Mouse (Mus musculus) heart, embryonic 13.5 days (tissue): ENCODE measurements around the gene Spo11. TPM values are rescaled to one million over a fixed set of nuclear protein-coding genes. Genes with fewer than 3 reads are reported as not detected.

Experiments
- ATAC-seq: fragments of 200-750 bp; cut with Nextera tagmentation; 2 replicates; pipeline ENCODE4 v1.8.0; 2017; ENCODE audit warnings: moderate TSS enrichment; ENCODE audit not compliant: insufficient number of reproducible peaks, low FRiP score, low TSS enrichment; ENCODE audit errors: extremely low read depth
- H3K27ac ChIP-seq: fragments of 300-500 bp; sonication (generic); replicated peaks from 2 replicates; pipeline ENCODE4 v1.5.1; 2015; ENCODE audit warnings: moderate library complexity, mild to moderate bottlenecking, inconsistent platforms
- H3K27me3 ChIP-seq: fragments of 300-500 bp; sonication (generic); replicated peaks from 2 replicates; pipeline ENCODE4 v1.6.1; 2015; ENCODE audit warnings: mild to moderate bottlenecking, inconsistent platforms
- H3K36me3 ChIP-seq: fragments of 300-500 bp; sonication (generic); 2 replicates; pipeline ENCODE4 v1.6.1; 2015; ENCODE audit warnings: mild to moderate bottlenecking, inconsistent platforms
- H3K4me1 ChIP-seq: fragments of 300-500 bp; sonication (generic); 2 replicates; pipeline ENCODE4 v1.6.1; 2015; ENCODE audit warnings: inconsistent platforms
- H3K4me2 ChIP-seq: fragments of 300-500 bp; sonication (generic); 2 replicates; pipeline ENCODE4 v1.6.1; 2015; ENCODE audit warnings: inconsistent platforms, mild to moderate bottlenecking, moderate library complexity
- H3K4me3 ChIP-seq: fragments of 300-500 bp; sonication (generic); 2 replicates; pipeline ENCODE4 v1.5.1; 2015; ENCODE audit warnings: moderate library complexity, mild to moderate bottlenecking, inconsistent platforms
- H3K9ac ChIP-seq: fragments of 300-500 bp; sonication (generic); 2 replicates; pipeline ENCODE4 v1.6.1; 2015; ENCODE audit warnings: inconsistent platforms, mild to moderate bottlenecking, moderate library complexity
- H3K9me3 ChIP-seq: fragments of 300-500 bp; sonication (generic); 2 replicates; pipeline ENCODE4 v1.6.1; 2016; ENCODE audit warnings: inconsistent platforms
- WGBS: fragments of 180-500 bp; shearing (Covaris S2); methylation state at CpG from one replicate; pipeline ENCODE4 v1.1.7; 2015; ENCODE audit warnings: mixed read lengths; 5-methylcytosine and 5-hydroxymethylcytosine counted together
- polyA plus RNA-seq: library from polyadenylated mRNA; unstranded; fragments of >200 nt; fragmentation: Nextera tagmentation; extraction: Ambion mirVana; gene quantifications from 2 replicates; pipeline ENCODE4 v1.2.1, GENCODE M21; 2015

Spo11 gene
- polyA plus RNA-seq, 1 experiment from 2014 or later, result 0.11 TPM

- Histone ChIP-seq H3K9me3 (no peaks in the 10 kb centered on the region), H3K36me3 (peaks cover 62% of the 10 kb centered on the region), H3K4me1 (peaks cover 92% of the 10 kb centered on the region), H3K4me3 (peak overlapping the region; percentile 93), H3K4me2 (peak overlapping the region; percentile 76), H3K9ac (peak overlapping the region; percentile 96), H3K27ac (peak overlapping the region; percentile 86), H3K27me3 (peaks cover 11% of the 10 kb centered on the region)
- 61% methylated on average over 8 of the region's 8 CpGs for WGBS
- ATAC-seq, result no peak
These were observed 46.9 kb downstream of the Spo11 start for GRCm38 (mm10) chr2:173024392-173024791.

- H3K27ac ChIP-seq, result peak overlapping the region; percentile 86
- ATAC-seq, result no peak
These were observed 47.4 kb downstream of the Spo11 start for GRCm38 (mm10) chr2:173024938-173025337.

GRCm38 (mm10) chr2:173026286-173026685, 48.8 kb downstream of the Spo11 start:
- peak overlapping the region; percentile 86 for H3K27ac ChIP-seq

More at GRCm38 (mm10) chr2:173024938-173025337, 47.4 kb downstream of the Spo11 start:
- H3K9ac ChIP-seq, result peak overlapping the region; percentile 96
- H3K27me3 ChIP-seq, result peaks cover 11% of the 10 kb centered on the region
- peak overlapping the region; percentile 93 for H3K4me3 ChIP-seq
- peaks cover 92% of the 10 kb centered on the region for H3K4me1 ChIP-seq
- WGBS, result 17% methylated on average over 4 of the region's 4 CpGs
- H3K4me2 ChIP-seq, result peak overlapping the region; percentile 76
- H3K9me3 ChIP-seq, result no peaks in the 10 kb centered on the region
- peaks cover 67% of the 10 kb centered on the region for H3K36me3 ChIP-seq

GRCm38 (mm10) chr2:173026688-173027131, 49.2 kb downstream of the Spo11 start:
- H3K27ac ChIP-seq, result peak overlapping the region; percentile 86
- ATAC-seq, result no peak
- H3K4me3 ChIP-seq, result peak overlapping the region; percentile 93
- peak overlapping the region; percentile 96 for H3K9ac ChIP-seq
- H3K4me1 ChIP-seq, result peaks cover 94% of the 10 kb centered on the region
- no peaks in the 10 kb centered on the region for H3K27me3 ChIP-seq
- H3K4me2 ChIP-seq, result peak overlapping the region; percentile 76
- 48% methylated on average over 3 of the region's 3 CpGs for WGBS
- H3K9me3 ChIP-seq, result no peaks in the 10 kb centered on the region
- peaks cover 85% of the 10 kb centered on the region for H3K36me3 ChIP-seq

More at GRCm38 (mm10) chr2:173026286-173026685, 48.8 kb downstream of the Spo11 start:
- H3K9me3 ChIP-seq, result no peaks in the 10 kb centered on the region
- H3K9ac ChIP-seq, result peak overlapping the region; percentile 96
- WGBS, result 63% methylated on average over 5 of the region's 5 CpGs
- peaks cover 92% of the 10 kb centered on the region for H3K4me1 ChIP-seq
- H3K4me2 ChIP-seq, result peak overlapping the region; percentile 76
- H3K36me3 ChIP-seq, result peaks cover 81% of the 10 kb centered on the region
- peaks cover 2% of the 10 kb centered on the region for H3K27me3 ChIP-seq
- ATAC-seq, result no peak
- H3K4me3 ChIP-seq, result peak overlapping the region; percentile 93

- H3K27ac ChIP-seq, result peak overlapping the region; percentile 86
- H3K4me1 ChIP-seq, result peaks cover 97% of the 10 kb centered on the region
- H3K9me3 ChIP-seq, result no peaks in the 10 kb centered on the region
- ATAC-seq, result no peak
- peaks cover 91% of the 10 kb centered on the region for H3K36me3 ChIP-seq
- 76% methylated on average over 6 of the region's 6 CpGs for WGBS
- H3K4me3 ChIP-seq, result peak overlapping the region; percentile 93
- no peaks in the 10 kb centered on the region for H3K27me3 ChIP-seq
- peak overlapping the region; percentile 96 for H3K9ac ChIP-seq
- peak overlapping the region; percentile 76 for H3K4me2 ChIP-seq
These were observed 49.8 kb downstream of the Spo11 start for GRCm38 (mm10) chr2:173027169-173027823.

- Histone ChIP-seq H3K36me3 (peaks cover 98% of the 10 kb centered on the region), H3K9ac (peak overlapping the region; percentile 96), H3K9me3 (no peaks in the 10 kb centered on the region), H3K4me1 (peaks cover 97% of the 10 kb centered on the region), H3K27ac (peak overlapping the region; percentile 86), H3K4me2 (peak overlapping the region; percentile 76), H3K27me3 (no peaks in the 10 kb centered on the region), H3K4me3 (peak overlapping the region; percentile 93)
- WGBS, result 46% methylated on average over 4 of the region's 4 CpGs
- no peak for ATAC-seq
These were observed 50.5 kb downstream of the Spo11 start for GRCm38 (mm10) chr2:173027824-173028495.

- peak overlapping the region; percentile 96 for H3K9ac ChIP-seq
- no peaks in the 10 kb centered on the region for H3K27me3 ChIP-seq
- peak overlapping the region; percentile 76 for H3K4me2 ChIP-seq
- peak overlapping the region; percentile 93 for H3K4me3 ChIP-seq
- ATAC-seq, result no peak
- H3K4me1 ChIP-seq, result peaks cover 97% of the 10 kb centered on the region
- 88% methylated on average over 3 of the region's 3 CpGs for WGBS
- peaks cover 98% of the 10 kb centered on the region for H3K36me3 ChIP-seq
- H3K27ac ChIP-seq, result peak overlapping the region; percentile 86
- no peaks in the 10 kb centered on the region for H3K9me3 ChIP-seq
These were observed 51.1 kb downstream of the Spo11 start for GRCm38 (mm10) chr2:173028508-173029031.

- H3K27ac ChIP-seq, result peak overlapping the region; percentile 63
These were observed 53.3 kb downstream of the Spo11 start for GRCm38 (mm10) chr2:173030591-173031338.

GRCm38 (mm10) chr2:173033531-173033930, 56.0 kb downstream of the Spo11 start:
- Histone ChIP-seq H3K9me3 (no peaks in the 10 kb centered on the region), H3K9ac (peak overlapping the region; percentile 67; the same call in 1 of the 2 replicates), H3K27ac (peak overlapping the region; percentile 76), H3K4me2 (peak overlapping the region; percentile 76), H3K36me3 (peaks cover 74% of the 10 kb centered on the region), H3K4me1 (peaks cover 76% of the 10 kb centered on the region), H3K4me3 (peak overlapping the region; percentile 93), H3K27me3 (no peaks in the 10 kb centered on the region)
- no peak for ATAC-seq
- 90% methylated on average over 13 of the region's 13 CpGs for WGBS

More at GRCm38 (mm10) chr2:173030591-173031338, 53.3 kb downstream of the Spo11 start:
- H3K36me3 ChIP-seq, result peaks cover 100% of the 10 kb centered on the region
- peaks cover 97% of the 10 kb centered on the region for H3K4me1 ChIP-seq
- peak overlapping the region; percentile 96 for H3K9ac ChIP-seq
- ATAC-seq, result no peak
- H3K4me3 ChIP-seq, result peak overlapping the region; percentile 93
- 54% methylated on average over 12 of the region's 12 CpGs for WGBS
- no peaks in the 10 kb centered on the region for H3K27me3 ChIP-seq
- H3K9me3 ChIP-seq, result no peaks in the 10 kb centered on the region
- peak overlapping the region; percentile 76 for H3K4me2 ChIP-seq

- H3K9ac ChIP-seq, result peak overlapping the region; percentile 67
- H3K4me3 ChIP-seq, result peak overlapping the region; percentile 93; the same call in 1 of the 2 replicates
- peak overlapping the region; percentile 76 for H3K4me2 ChIP-seq
- no peaks in the 10 kb centered on the region for H3K27me3 ChIP-seq
- peaks cover 61% of the 10 kb centered on the region for H3K4me1 ChIP-seq
- no peaks in the 10 kb centered on the region for H3K9me3 ChIP-seq
- 13% methylated on average over 4 of the region's 4 CpGs for WGBS
- peaks cover 59% of the 10 kb centered on the region for H3K36me3 ChIP-seq
- H3K27ac ChIP-seq, result peak overlapping the region; percentile 76
- ATAC-seq, result peak; percentile 56
These were observed 57.5 kb downstream of the Spo11 start for GRCm38 (mm10) chr2:173034998-173035397.
